Mouse (Mus musculus) hindbrain, embryonic 14.5 days (tissue): ENCODE data around the gene Cavin1. TPM values are rescaled to one million over a fixed set of nuclear protein-coding genes. Genes with fewer than 3 reads are reported as not detected.

Experiments used
- ATAC-seq: fragments of 200-750 bp; cut with Nextera tagmentation; 2 replicates; pipeline ENCODE4 v1.8.0; 2017; ENCODE audit warnings: moderate number of reproducible peaks, mild to moderate bottlenecking, moderate TSS enrichment, moderate library complexity; ENCODE audit not compliant: low FRiP score
- DNase-seq: peaks from one replicate; pipeline ENCODE4 v3.0.0-alpha.2; 2015; ENCODE audit warnings: low spot score
- H3K27ac ChIP-seq: fragments of 300-500 bp; sonication (generic); 2 replicates; pipeline ENCODE4 v1.5.1; 2014; ENCODE audit warnings: mild to moderate bottlenecking, moderate library complexity
- H3K27me3 ChIP-seq: fragments of 300-500 bp; sonication (generic); 2 replicates; pipeline ENCODE4 v1.6.1; 2014; ENCODE audit warnings: mild to moderate bottlenecking, low read length, mixed read lengths; ENCODE audit not compliant: control insufficient read depth, insufficient read depth
- H3K36me3 ChIP-seq: fragments of 300-500 bp; sonication (generic); replicated peaks from 2 replicates; pipeline ENCODE4 v1.6.1; 2014; ENCODE audit not compliant: control insufficient read depth, insufficient read depth
- H3K4me1 ChIP-seq: fragments of 300-500 bp; sonication (generic); replicated peaks from 2 replicates; pipeline ENCODE4 v1.6.1; 2014; ENCODE audit warnings: antibody characterized with exemption, low read length, mixed read lengths; ENCODE audit not compliant: control insufficient read depth, insufficient read depth
- H3K4me2 ChIP-seq: fragments of 300-500 bp; sonication (generic); replicated peaks from 2 replicates; pipeline ENCODE4 v1.6.1; 2014; ENCODE audit warnings: mild to moderate bottlenecking, moderate library complexity
- H3K4me3 ChIP-seq: fragments of 300-500 bp; sonication (generic); replicated peaks from 2 replicates; pipeline ENCODE4 v1.5.1; 2014; ENCODE audit warnings: mild to moderate bottlenecking, low read length
- H3K9ac ChIP-seq: fragments of 300-500 bp; sonication (generic); 2 replicates; pipeline ENCODE4 v1.6.1; 2014
- H3K9me3 ChIP-seq: fragments of 300-500 bp; sonication (generic); 2 replicates; pipeline ENCODE4 v1.6.1; 2016; ENCODE audit warnings: low read length; ENCODE audit not compliant: control insufficient read depth
- WGBS: fragments of 180-500 bp; shearing (Covaris S2); extraction: QIAGEN DNeasy Blood & Tissue Kit; methylation state at CpG from one replicate; pipeline ENCODE4 v1.1.7; 2014; 5-methylcytosine and 5-hydroxymethylcytosine counted together
- polyA plus RNA-seq: library from polyadenylated mRNA; unstranded; fragments of >200 nt; fragmentation: Nextera tagmentation; extraction: Ambion mirVana; gene quantifications from 2 replicates; pipeline ENCODE4 v1.2.1, GENCODE M21; 2014

The Cavin1 gene
- polyA plus RNA-seq, 1 experiment from 2014 or later: 20.1 TPM

DNA sequence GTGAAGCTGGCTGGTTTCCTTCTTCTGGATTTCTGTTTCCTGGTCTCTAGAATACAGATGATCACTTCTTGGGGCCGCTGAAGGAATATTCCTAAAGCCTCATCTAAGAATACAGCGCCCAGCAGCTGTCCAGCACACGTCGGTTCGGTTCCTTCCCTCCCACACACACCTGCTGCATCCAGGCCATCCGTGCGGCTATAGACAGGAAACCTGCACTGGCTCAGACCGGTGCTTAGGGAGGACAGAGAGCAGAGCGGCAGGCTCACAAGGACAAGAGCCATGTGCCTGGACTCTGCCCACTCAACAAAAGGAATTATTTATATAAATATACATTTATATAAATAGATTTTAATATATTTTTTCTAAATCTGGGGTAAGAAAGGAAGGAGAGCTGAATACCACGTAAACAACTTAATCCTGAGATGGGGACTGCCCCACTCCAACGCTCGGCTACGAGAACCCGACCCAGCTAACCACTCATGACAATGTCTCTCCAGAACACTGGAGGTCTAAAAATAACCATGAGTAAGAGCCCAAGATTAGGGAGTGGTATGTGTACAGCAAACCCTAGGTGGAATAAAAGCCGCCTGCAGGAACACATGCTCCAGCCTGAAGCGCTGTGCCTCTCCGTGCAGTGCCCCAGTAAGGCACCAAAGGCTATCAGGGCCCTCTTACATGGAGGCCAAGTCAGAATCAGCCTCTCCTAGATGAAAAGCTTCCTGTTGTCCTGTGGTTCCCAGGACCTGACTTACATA is 58.1 kb downstream of the Cavin1 start:
- Histone ChIP-seq H3K4me3 (no peak overlapping the region), H3K4me1 (no peaks in the 10 kb centered on the region), H3K36me3 (peaks cover 20% of the 10 kb centered on the region), H3K9me3 (no peaks in the 10 kb centered on the region), H3K4me2 (no peak overlapping the region), H3K27me3 (no peaks in the 10 kb centered on the region), H3K27ac (no peak overlapping the region), H3K9ac (no peak overlapping the region)
- WGBS: 92% methylated on average over 17 of the region's 17 CpGs
- no peak for ATAC-seq
- DNase-seq: no peak

DNA sequence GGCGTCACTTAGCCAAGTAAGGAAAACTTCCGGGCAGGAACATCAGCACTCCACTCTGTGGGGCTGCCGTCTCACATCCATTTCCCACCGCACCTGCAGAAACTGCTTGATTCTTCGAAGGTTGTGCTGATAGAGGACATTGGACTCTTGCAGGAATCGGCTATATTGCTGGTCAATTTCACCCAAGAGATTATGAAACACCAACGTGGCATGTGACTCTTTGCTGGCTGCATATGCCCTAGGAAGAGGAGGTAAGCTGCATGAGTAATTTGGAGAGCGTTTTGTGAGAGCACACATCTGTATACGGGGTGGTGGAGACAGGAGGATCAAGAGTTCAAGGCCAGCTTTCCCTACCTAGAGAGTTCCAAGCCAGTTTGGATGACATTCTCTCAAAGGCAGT is 62.1 kb downstream of the Cavin1 start:
- H3K36me3 ChIP-seq: peaks cover 44% of the 10 kb centered on the region
- H3K4me1 ChIP-seq: no peaks in the 10 kb centered on the region
- no peak for ATAC-seq
- WGBS: 88% methylated on average over 9 of the region's 9 CpGs
- H3K27ac ChIP-seq: no peak overlapping the region
- no peaks in the 10 kb centered on the region for H3K27me3 ChIP-seq
- H3K4me3 ChIP-seq: no peak overlapping the region
- no peaks in the 10 kb centered on the region for H3K9me3 ChIP-seq
- H3K9ac ChIP-seq: no peak overlapping the region
- no peak overlapping the region for H3K4me2 ChIP-seq
- DNase-seq: no peak

DNA sequence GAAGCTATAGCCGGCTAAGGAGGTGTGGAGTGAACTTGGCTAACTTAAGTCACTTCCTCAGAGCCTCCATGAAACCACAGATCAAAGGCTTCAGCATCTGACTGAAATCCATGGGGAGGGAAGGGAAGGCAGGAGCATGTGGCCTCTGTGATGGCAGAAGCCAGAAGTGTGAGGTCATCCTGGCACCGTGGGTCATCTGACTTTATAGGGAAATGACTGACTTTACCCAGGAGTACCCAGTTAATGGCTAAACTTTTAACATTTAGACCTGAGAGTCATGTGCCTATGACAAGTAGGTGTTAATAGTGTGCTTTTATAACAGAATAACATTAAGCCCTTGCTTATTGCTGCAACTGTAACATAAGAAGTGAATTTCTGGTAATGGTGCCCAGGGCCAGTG is 62.6 kb downstream of the Cavin1 start:
- Histone ChIP-seq H3K36me3 (peaks cover 49% of the 10 kb centered on the region), H3K4me2 (no peak overlapping the region), H3K9me3 (no peaks in the 10 kb centered on the region), H3K9ac (no peak overlapping the region), H3K4me3 (no peak overlapping the region), H3K27ac (no peak overlapping the region), H3K27me3 (no peaks in the 10 kb centered on the region), H3K4me1 (no peaks in the 10 kb centered on the region)
- ATAC-seq: no peak
- DNase-seq: no peak
- WGBS: 96% methylated on average over 2 of the region's 2 CpGs

DNA sequence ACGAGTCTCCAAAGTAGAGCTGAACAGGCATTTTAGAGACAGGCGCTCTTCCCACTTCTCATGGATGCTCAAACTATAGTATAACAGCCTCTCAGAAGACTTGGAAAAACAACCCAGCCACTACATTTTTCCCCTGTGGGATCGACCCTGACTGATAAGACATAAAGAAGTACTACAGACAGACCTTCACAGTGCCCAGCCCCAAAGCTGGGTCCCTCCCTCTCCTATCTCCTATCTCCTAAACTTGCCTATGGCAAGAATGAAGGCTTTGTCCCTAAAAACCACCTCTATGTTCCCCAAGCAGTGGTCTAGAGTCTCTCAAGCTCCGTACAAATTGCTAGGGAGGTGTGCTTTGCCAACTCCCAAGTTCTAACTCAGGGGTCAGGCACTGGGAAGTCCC is 63.8 kb downstream of the Cavin1 start:
- Histone ChIP-seq H3K27ac (no peak overlapping the region), H3K4me1 (no peaks in the 10 kb centered on the region), H3K9ac (no peak overlapping the region), H3K9me3 (peaks cover 2% of the 10 kb centered on the region; the same call in 1 of the 2 replicates), H3K27me3 (no peaks in the 10 kb centered on the region), H3K36me3 (peaks cover 61% of the 10 kb centered on the region), H3K4me3 (no peak overlapping the region), H3K4me2 (no peak overlapping the region)
- no peak for ATAC-seq
- DNase-seq: no peak
- 91% methylated on average over 4 of the region's 4 CpGs for WGBS

Other genes starting within 250 kb of the Cavin1 start
- 80.5 and 105 TPM in 2 replicates for gene Rab5c, start 232.7 kb downstream of the Cavin1 start, polyA plus RNA-seq
- gene Kcnh4, start 210.9 kb downstream of the Cavin1 start, polyA plus RNA-seq: 7.6 and 8.8 TPM in 2 replicates
- 0.78 TPM in 1 of 2 replicates, not detected in the other for gene Hcrt, start 208.0 kb downstream of the Cavin1 start, polyA plus RNA-seq
- 2.7 and 4.4 TPM in 2 replicates for gene Ghdc, start 199.9 kb downstream of the Cavin1 start, polyA plus RNA-seq
- gene Stat5b, start 120.2 kb downstream of the Cavin1 start, polyA plus RNA-seq: 19.0 and 19.8 TPM in 2 replicates
- gene Stat5a, start 111.5 kb downstream of the Cavin1 start, polyA plus RNA-seq: 1.4 and 1.7 TPM in 2 replicates
- 49.1 and 50.6 TPM in 2 replicates for gene Stat3, start 31.3 kb downstream of the Cavin1 start, polyA plus RNA-seq
- gene Atp6v0a1, start 38.6 kb upstream of the Cavin1 start, polyA plus RNA-seq: 143 and 152 TPM in 2 replicates
- gene Naglu, start 99.1 kb upstream of the Cavin1 start, polyA plus RNA-seq: 10.2 and 11.3 TPM in 2 replicates
- 0.31 TPM in 1 of 2 replicates, not detected in the other for gene Hsd17b1, start 107.5 kb upstream of the Cavin1 start, polyA plus RNA-seq
- 37.2 and 45.3 TPM in 2 replicates for gene Coasy, start 111.7 kb upstream of the Cavin1 start, polyA plus RNA-seq
- gene Mlx, start 116.4 kb upstream of the Cavin1 start, polyA plus RNA-seq: 84.0 and 86.6 TPM in 2 replicates
- 16.4 and 20.7 TPM in 2 replicates for gene Psmc3ip, start 124.5 kb upstream of the Cavin1 start, polyA plus RNA-seq
- 13.0 and 14.2 TPM in 2 replicates for gene Retreg3, start 149.0 kb upstream of the Cavin1 start, polyA plus RNA-seq
- gene Tubg1, start 149.1 kb upstream of the Cavin1 start, polyA plus RNA-seq: 64.0 and 64.1 TPM in 2 replicates
- 48.6 and 50.6 TPM in 2 replicates for gene Tubg2, start 185.0 kb upstream of the Cavin1 start, polyA plus RNA-seq
- 6.0 and 6.5 TPM in 2 replicates for gene Cntnap1, start 199.6 kb upstream of the Cavin1 start, polyA plus RNA-seq
- gene Plekhh3, start 200.5 kb upstream of the Cavin1 start, polyA plus RNA-seq: 7.7 and 9.5 TPM in 2 replicates
- 0.23 and 0.25 TPM in 2 replicates for gene Ccr10, start 204.6 kb upstream of the Cavin1 start, polyA plus RNA-seq